Mouse (Mus musculus) adrenal gland, adult 18-20 months (tissue): ENCODE measurements at regions not wholly inside any gene's neighbourhood (a gene's known extent, or its start where the extent isn't known, plus 50 kb on each side); places are given as distances from the start of the nearest gene placed in this dataset.

ENCODE experiments used
- DNase-seq, 2 experiments: peaks; one replicate each; pipeline ENCODE4 v3.0.0; 2021 to 2022; ENCODE audit warnings: low spot score in 2 of 2

GRCm38 (mm10) chr4:131206181-131206885 is 262.1 kb downstream of the Matn1 start:
- DNase-seq = no peak

- no peak for DNase-seq
Measured at GRCm38 (mm10) chr4:131206886-131207200, 262.7 kb downstream of the Matn1 start.

GRCm38 (mm10) chr4:131207249-131207648 is 263.1 kb downstream of the Matn1 start:
- no peak for DNase-seq

GRCm38 (mm10) chr4:131208166-131208565 is 264.0 kb downstream of the Matn1 start:
- DNase-seq = no peak

- DNase-seq = no peak
Measured at GRCm38 (mm10) chr4:131208637-131209036, 264.5 kb downstream of the Matn1 start.

GRCm38 (mm10) chr4:131212711-131213110 is 268.5 kb downstream of the Matn1 start:
- DNase-seq = no peak

GRCm38 (mm10) chr4:131215682-131216081 is 271.5 kb downstream of the Matn1 start:
- DNase-seq = no peak

- no peak for DNase-seq
Measured at GRCm38 (mm10) chr4:131216361-131216760, 272.2 kb downstream of the Matn1 start.

GRCm38 (mm10) chr4:131217083-131217482 is 272.9 kb downstream of the Matn1 start:
- no peak for DNase-seq

GRCm38 (mm10) chr4:131217571-131218155 is 273.5 kb downstream of the Matn1 start:
- no peak for DNase-seq

GRCm38 (mm10) chr4:131220966-131221365 is 276.8 kb downstream of the Matn1 start:
- no peak for DNase-seq

- DNase-seq = no peak
Measured at GRCm38 (mm10) chr4:131230361-131230760, 286.2 kb downstream of the Matn1 start.

- DNase-seq = no peak
Measured at GRCm38 (mm10) chr4:131236611-131237031, 292.4 kb downstream of the Matn1 start.

- no peak for DNase-seq
Measured at GRCm38 (mm10) chr4:131238591-131238990, 294.4 kb downstream of the Matn1 start.

- no peak for DNase-seq
Measured at GRCm38 (mm10) chr4:131239132-131239531, 294.9 kb downstream of the Matn1 start.

- no peak for DNase-seq
Measured at GRCm38 (mm10) chr4:131240457-131240856, 296.3 kb downstream of the Matn1 start.

GRCm38 (mm10) chr4:131242250-131242649 is 298.1 kb downstream of the Matn1 start:
- no peak for DNase-seq

GRCm38 (mm10) chr4:131243744-131244387 is 299.7 kb downstream of the Matn1 start:
- no peak for DNase-seq

GRCm38 (mm10) chr4:131252602-131253442 is 308.6 kb downstream of the Matn1 start:
- peak; percentile 79 to 80 for DNase-seq

- DNase-seq = no peak
Measured at GRCm38 (mm10) chr4:131253443-131253817, 309.2 kb downstream of the Matn1 start.

- peak; percentile 55 to 77 for DNase-seq
Measured at GRCm38 (mm10) chr4:131254243-131254642, 310.1 kb downstream of the Matn1 start.

GRCm38 (mm10) chr4:131254691-131255090 is 310.5 kb downstream of the Matn1 start:
- no peak for DNase-seq
